ENCODE assay signal across 12 mouse cellular contexts in the genomic region with DNA sequence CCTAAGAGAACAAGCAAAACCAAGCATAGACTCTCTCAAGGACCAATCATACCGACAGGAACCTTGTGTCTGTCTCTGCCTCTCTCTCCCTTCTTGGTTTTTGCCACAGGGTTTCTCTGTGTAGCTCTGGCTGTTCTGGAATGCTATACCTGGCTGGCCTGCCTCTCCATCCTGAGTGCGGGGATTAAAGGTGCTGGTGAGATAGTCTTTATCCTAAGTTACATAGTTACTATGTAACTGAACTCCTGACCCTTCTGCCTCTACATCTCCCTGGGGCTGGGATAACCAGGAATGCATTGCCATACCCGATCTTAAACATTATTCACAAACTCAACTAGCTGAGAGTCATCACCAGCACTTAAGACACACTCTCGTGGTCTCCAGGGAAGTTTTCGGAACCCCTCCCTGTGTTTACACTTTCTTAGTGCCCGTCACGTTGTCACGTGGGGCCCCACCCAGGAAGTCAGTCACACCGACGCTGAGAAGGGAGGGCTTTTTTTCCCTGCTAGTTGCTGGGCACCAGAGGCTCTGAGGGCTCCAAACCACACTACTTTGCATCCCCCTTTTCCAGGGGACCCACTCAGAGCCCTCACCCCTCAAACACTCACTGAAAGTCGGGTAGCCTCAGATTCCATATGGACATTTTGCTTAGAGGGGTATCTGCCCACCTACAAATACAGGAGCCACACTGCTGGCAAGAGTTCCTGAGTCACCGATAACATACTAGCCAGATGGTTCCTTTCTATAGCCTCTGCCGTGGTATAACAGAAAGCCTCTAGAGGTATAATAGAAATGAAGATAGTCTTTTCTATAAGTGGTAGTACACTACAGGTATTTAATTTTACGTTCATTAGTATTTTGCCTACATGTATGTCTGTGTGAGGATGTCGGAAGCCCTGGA. TPM values are rescaled to one million over a fixed set of nuclear protein-coding genes. Genes with fewer than 3 reads are reported as not detected.
DNase-seq lines count a peak whose midpoint lies in the region; ATAC-seq lines count a peak whose summit lies in the region.
"Had no signal": no experiment of that assay in that cellular context is flagged by ENCODE, and none has a peak within 500 bp of the region (broad histone marks: within the 10 kb centered on the region; RNA-seq: fewer than 3 reads in every experiment).

No protein-coding gene starts in this region.

- no peak overlapping the region for H3K27ac ChIP-seq in intestine, embryonic 14.5 days (ENCODE audit: low read depth)
- H3K27ac ChIP-seq in heart, embryonic 12.5 days (ENCODE audit: poor library complexity, severe bottlenecking): no peak overlapping the region
- H3K27ac ChIP-seq: forebrain, embryonic 10.5 days had no signal

- peak; percentile 67 for DNase-seq in spleen, adult 12 weeks (ENCODE audit: low spot score)
- no peak for DNase-seq in spleen, adult 18-20 months
- DNase-seq in intestine, embryonic 14.5 days (ENCODE audit: low spot score): peak; percentile 58
- peak; percentile 39 to 63 for DNase-seq in lung, postnatal 4 days
- DNase-seq in thymus, postnatal 36 days: peak; percentile 35 to 51
- DNase-seq in kidney, adult 11 months: no peak
- DNase-seq: heart, postnatal 10 days; right cerebral cortex, postnatal 14 days had no signal

- H3K9ac ChIP-seq in intestine, embryonic 14.5 days (ENCODE audit: low read length): no peak overlapping the region
- H3K9ac ChIP-seq in heart, embryonic 12.5 days: no peak overlapping the region
- H3K9ac ChIP-seq: midbrain, embryonic 12.5 days had no signal

- ATAC-seq in intestine, embryonic 14.5 days (replicated peaks; ENCODE audit: low FRiP score, low TSS enrichment, low read depth): 0 out of 2 replicates have a peak, but pooled peaks have one; percentile 20
- no peak for ATAC-seq in heart, embryonic 12.5 days (ENCODE audit: insufficient number of reproducible peaks, low FRiP score)
- ATAC-seq in frontal cortex, adult (ENCODE audit: low TSS enrichment): no peak

- no peaks in the 10 kb centered on the region for H3K4me1 ChIP-seq in intestine, embryonic 14.5 days (replicated peaks; ENCODE audit: control insufficient read depth, insufficient read depth, low read length)
- peaks cover 18% of the 10 kb centered on the region for H3K4me1 ChIP-seq in heart, embryonic 12.5 days (replicated peaks)

- no peaks in the 10 kb centered on the region for H3K9me3 ChIP-seq in intestine, embryonic 14.5 days (ENCODE audit: control insufficient read depth, low read length)
- H3K9me3 ChIP-seq in heart, embryonic 12.5 days (replicated peaks): no peaks in the 10 kb centered on the region
- H3K9me3 ChIP-seq: forebrain, embryonic 10.5 days; midbrain, embryonic 12.5 days had no signal

- H3K4me3 ChIP-seq in intestine, embryonic 14.5 days (ENCODE audit: low read depth, low read length): no peak overlapping the region
- H3K4me3 ChIP-seq in heart, embryonic 12.5 days: no peak overlapping the region
- H3K4me3 ChIP-seq: forebrain, embryonic 10.5 days; midbrain, embryonic 12.5 days had no signal

- WGBS in intestine, embryonic 14.5 days: 54% methylated on average over 15 of the region's 15 CpGs
- 65% methylated on average over 15 of the region's 15 CpGs for WGBS in heart, embryonic 12.5 days

- H3K4me2 ChIP-seq in intestine, embryonic 14.5 days (ENCODE audit: low read length): peak overlapping the region; percentile 18; the same call in 1 of the 2 replicates
- no peak overlapping the region for H3K4me2 ChIP-seq in heart, embryonic 12.5 days
- H3K4me2 ChIP-seq: midbrain, embryonic 12.5 days had no signal

- H3K27me3 ChIP-seq in intestine, embryonic 14.5 days (replicated peaks; ENCODE audit: control insufficient read depth, insufficient read depth, low read length): no peaks in the 10 kb centered on the region
- H3K27me3 ChIP-seq in heart, embryonic 12.5 days (replicated peaks): no peaks in the 10 kb centered on the region
- H3K27me3 ChIP-seq: midbrain, embryonic 12.5 days had no signal

- H3K36me3 ChIP-seq in intestine, embryonic 14.5 days (ENCODE audit: control insufficient read depth, insufficient read depth, low read length): peaks cover 47% of the 10 kb centered on the region
- peaks cover 78% of the 10 kb centered on the region for H3K36me3 ChIP-seq in heart, embryonic 12.5 days

RNA-seq across cellular contexts. Expression of a gene that starts 13.9 kb away (rescaled TPM):
- 10.7 and 11.2 TPM in 2 replicates for polyA plus RNA-seq in intestine, embryonic 14.5 days (2014; fragmentation: Nextera tagmentation; extraction: Ambion mirVana)
- polyA plus RNA-seq in heart, embryonic 12.5 days (2016; fragmentation: Nextera tagmentation; extraction: Ambion mirVana): 23.9 and 24.0 TPM in 2 replicates

RNA-seq across cellular contexts. Expression of a gene that starts 18.7 kb away (rescaled TPM):
- 37.2 and 38.8 TPM in 2 replicates for polyA plus RNA-seq in intestine, embryonic 14.5 days (2014; fragmentation: Nextera tagmentation; extraction: Ambion mirVana)
- polyA plus RNA-seq in heart, embryonic 12.5 days (2016; fragmentation: Nextera tagmentation; extraction: Ambion mirVana): 13.5 and 13.6 TPM in 2 replicates

RNA-seq across cellular contexts. Expression of a gene that starts 34.3 kb away (rescaled TPM):
- 14.9 and 16.6 TPM in 2 replicates for polyA plus RNA-seq in intestine, embryonic 14.5 days (2014; fragmentation: Nextera tagmentation; extraction: Ambion mirVana)
- polyA plus RNA-seq in heart, embryonic 12.5 days (2016; fragmentation: Nextera tagmentation; extraction: Ambion mirVana): 27.6 and 29.8 TPM in 2 replicates

RNA-seq across cellular contexts. Expression of a gene that starts 43.6 kb away (rescaled TPM):
- polyA plus RNA-seq in intestine, embryonic 14.5 days (2014; fragmentation: Nextera tagmentation; extraction: Ambion mirVana): 530 and 550 TPM in 2 replicates
- 490 and 502 TPM in 2 replicates for polyA plus RNA-seq in heart, embryonic 12.5 days (2016; fragmentation: Nextera tagmentation; extraction: Ambion mirVana)

RNA-seq across cellular contexts. Expression of a gene that starts 55.8 kb away (rescaled TPM):
- polyA plus RNA-seq in intestine, embryonic 14.5 days (2014; fragmentation: Nextera tagmentation; extraction: Ambion mirVana): 15.2 and 16.1 TPM in 2 replicates
- polyA plus RNA-seq in heart, embryonic 12.5 days (2016; fragmentation: Nextera tagmentation; extraction: Ambion mirVana): 8.5 and 8.6 TPM in 2 replicates

Comparison
In these comparisons a context has a peak if more than half of its experiments do, and no peak if none do; other contexts are left out.
1. DNase-seq: peak in spleen, adult 12 weeks (single experiment), intestine, embryonic 14.5 days (single experiment), lung, postnatal 4 days (2 of 2) and thymus, postnatal 36 days (2 of 2); none in spleen, adult 18-20 months (0 of 2) and kidney, adult 11 months (single experiment).